Mouse (Mus musculus): ENCODE data around the gene 2900092C05Rik. TPM values are rescaled to one million over a fixed set of nuclear protein-coding genes. Genes with fewer than 3 reads are reported as not detected.

2900092C05Rik gene
- not detected in 2 replicates for polyA plus RNA-seq (2016; fragmentation: Nextera tagmentation; extraction: Ambion mirVana)

- Histone ChIP-seq H3K9me3 (peaks cover 51% of the 10 kb centered on the region), H3K36me3 (no peaks in the 10 kb centered on the region), H3K4me3 (no peak within 1 kb of the TSS), H3K4me1 (replicated peaks) (no peaks in the 10 kb centered on the region), H3K27me3 (ENCODE audit: insufficient read depth, poor library complexity, severe bottlenecking) (no peaks in the 10 kb centered on the region), H3K27ac (no peak within 1 kb of the TSS)
- 62% methylated on average over 2 of the region's 2 CpGs for WGBS
- no peak for DNase-seq (ENCODE audit: low spot score)
These were observed at the start of gene 2900092C05Rik for GRCm38 (mm10) chr7:12512217-12512616. Gene 2900092C05Rik, plus strand, starts transcription at chr7:12512517.

- H3K4me1 ChIP-seq (replicated peaks) = no peaks in the 10 kb centered on the region
- DNase-seq (ENCODE audit: low spot score) = peak; percentile 89
- H3K9me3 ChIP-seq = peaks cover 42% of the 10 kb centered on the region
- peaks cover 38% of the 10 kb centered on the region for H3K36me3 ChIP-seq
- no peaks in the 10 kb centered on the region for H3K27me3 ChIP-seq (ENCODE audit: insufficient read depth, poor library complexity, severe bottlenecking)
- under 1% methylated on average over 53 of the region's 53 CpGs for WGBS
- H3K27ac ChIP-seq = peak within 1 kb of the TSS; percentile 98
- H3K4me3 ChIP-seq = peak within 1 kb of the TSS; percentile 95
These were observed 33.9 kb upstream of the 2900092C05Rik start, which contains the start of gene Zfp606 for GRCm38 (mm10) chr7:12478158-12479008. Gene Zfp606, plus strand, starts transcription at chr7:12478293.

GRCm38 (mm10) chr7:12479009-12479346 lies 33.3 kb upstream of the 2900092C05Rik start:
- Histone ChIP-seq H3K36me3 (peaks cover 44% of the 10 kb centered on the region), H3K4me1 (replicated peaks) (no peaks in the 10 kb centered on the region), H3K4me3 (peak overlapping the region; percentile 95), H3K27ac (peak overlapping the region; percentile 98), H3K9me3 (peaks cover 46% of the 10 kb centered on the region), H3K27me3 (ENCODE audit: insufficient read depth, poor library complexity, severe bottlenecking) (no peaks in the 10 kb centered on the region)
- 2% methylated on average over 8 of the region's 8 CpGs for WGBS
- DNase-seq (ENCODE audit: low spot score) = no peak

- Histone ChIP-seq H3K9me3 (peaks cover 52% of the 10 kb centered on the region), H3K4me1 (replicated peaks) (no peaks in the 10 kb centered on the region), H3K4me3 (peak overlapping the region; percentile 95), H3K27ac (peak overlapping the region; percentile 98), H3K27me3 (ENCODE audit: insufficient read depth, poor library complexity, severe bottlenecking) (no peaks in the 10 kb centered on the region), H3K36me3 (peaks cover 49% of the 10 kb centered on the region)
- DNase-seq (ENCODE audit: low spot score) = no peak
- WGBS = 73% methylated on average over 4 of the region's 4 CpGs
These were observed 32.8 kb upstream of the 2900092C05Rik start for GRCm38 (mm10) chr7:12479525-12479924.

- DNase-seq (ENCODE audit: low spot score) = no peak
- H3K36me3 ChIP-seq = peaks cover 92% of the 10 kb centered on the region
- H3K4me3 ChIP-seq = no peak overlapping the region
- no peaks in the 10 kb centered on the region for H3K4me1 ChIP-seq (replicated peaks)
- whole genome bisulfite sequencing = 97% methylated on average over 6 of the region's 6 CpGs
- peaks cover 84% of the 10 kb centered on the region for H3K9me3 ChIP-seq
- no peak overlapping the region for H3K27ac ChIP-seq
- H3K27me3 ChIP-seq (ENCODE audit: insufficient read depth, poor library complexity, severe bottlenecking) = no peaks in the 10 kb centered on the region
These were observed 28.5 kb upstream of the 2900092C05Rik start for GRCm38 (mm10) chr7:12483771-12484170.

GRCm38 (mm10) chr7:12485956-12486355 lies 26.4 kb upstream of the 2900092C05Rik start:
- Histone ChIP-seq H3K9me3 (peaks cover 96% of the 10 kb centered on the region), H3K27ac (no peak overlapping the region)
- WGBS = 91% methylated on average over 1 of the region's 1 CpGs

GRCm38 (mm10) chr7:12486691-12487090 lies 25.6 kb upstream of the 2900092C05Rik start:
- H3K27me3 ChIP-seq (ENCODE audit: insufficient read depth, poor library complexity, severe bottlenecking) = no peaks in the 10 kb centered on the region
- DNase-seq (ENCODE audit: low spot score) = no peak
- H3K9me3 ChIP-seq = peaks cover 96% of the 10 kb centered on the region
- H3K36me3 ChIP-seq = peaks cover 100% of the 10 kb centered on the region
- H3K27ac ChIP-seq = no peak overlapping the region
- no peak overlapping the region for H3K4me3 ChIP-seq
- H3K4me1 ChIP-seq (replicated peaks) = no peaks in the 10 kb centered on the region

More at GRCm38 (mm10) chr7:12485956-12486355, 26.4 kb upstream of the 2900092C05Rik start:
- no peak overlapping the region for H3K4me3 ChIP-seq
- DNase-seq (ENCODE audit: low spot score) = no peak
- no peaks in the 10 kb centered on the region for H3K4me1 ChIP-seq (replicated peaks)
- H3K27me3 ChIP-seq (ENCODE audit: insufficient read depth, poor library complexity, severe bottlenecking) = no peaks in the 10 kb centered on the region
- H3K36me3 ChIP-seq = peaks cover 100% of the 10 kb centered on the region

- no peak overlapping the region for H3K4me3 ChIP-seq
- no peaks in the 10 kb centered on the region for H3K36me3 ChIP-seq
- H3K27ac ChIP-seq = no peak overlapping the region
- H3K4me1 ChIP-seq (replicated peaks) = no peaks in the 10 kb centered on the region
- no peaks in the 10 kb centered on the region for H3K27me3 ChIP-seq (ENCODE audit: insufficient read depth, poor library complexity, severe bottlenecking)
- WGBS = 72% methylated on average over 1 of the region's 1 CpGs
- H3K9me3 ChIP-seq = peaks cover 58% of the 10 kb centered on the region
- no peak for DNase-seq (ENCODE audit: low spot score)
These were observed 1.4 kb upstream of the 2900092C05Rik start for GRCm38 (mm10) chr7:12510913-12511312.

Other genes starting within 250 kb of the 2900092C05Rik start
- not detected in 2 replicates for gene Vmn1r81, start 244.2 kb upstream of the 2900092C05Rik start, polyA plus RNA-seq (2016; fragmentation: Nextera tagmentation; extraction: Ambion mirVana)
- gene Vmn1r82, start 212.1 kb upstream of the 2900092C05Rik start, polyA plus RNA-seq (2016; fragmentation: Nextera tagmentation; extraction: Ambion mirVana) = not detected in 2 replicates
- not detected in 2 replicates for gene Vmn1r83, start 183.0 kb upstream of the 2900092C05Rik start, polyA plus RNA-seq (2016; fragmentation: Nextera tagmentation; extraction: Ambion mirVana)
- not detected in 2 replicates for gene Vmn1r84, start 143.2 kb upstream of the 2900092C05Rik start, polyA plus RNA-seq (2016; fragmentation: Nextera tagmentation; extraction: Ambion mirVana)
- gene Zfp551, start 89.8 kb upstream of the 2900092C05Rik start, polyA plus RNA-seq (2016; fragmentation: Nextera tagmentation; extraction: Ambion mirVana) = 2.9 and 4.0 TPM in 2 replicates
- 30.9 and 32.5 TPM in 2 replicates for gene Zfp606, start 34.2 kb upstream of the 2900092C05Rik start, polyA plus RNA-seq (2016; fragmentation: Nextera tagmentation; extraction: Ambion mirVana)
- gene Vmn2r53, start 96.3 kb downstream of the 2900092C05Rik start, polyA plus RNA-seq (2016; fragmentation: Nextera tagmentation; extraction: Ambion mirVana) = not detected in 2 replicates
- gene Vmn2r54, start 127.8 kb downstream of the 2900092C05Rik start, polyA plus RNA-seq (2016; fragmentation: Nextera tagmentation; extraction: Ambion mirVana) = not detected in 2 replicates
- gene Vmn2r55, start 172.5 kb downstream of the 2900092C05Rik start, polyA plus RNA-seq (2016; fragmentation: Nextera tagmentation; extraction: Ambion mirVana) = not detected in 2 replicates
- gene Vmn2r56, start 222.5 kb downstream of the 2900092C05Rik start, polyA plus RNA-seq (2016; fragmentation: Nextera tagmentation; extraction: Ambion mirVana) = not detected in 2 replicates

All from hindbrain, embryonic 10.5 days (tissue).